Mouse (Mus musculus) kidney, adult 8-10 months (tissue): Measurements from ENCODE around the gene U2surp.
"Not testable (repeated sequence)": the region's sequence is repeated elsewhere in the genome, so short reads cannot be mapped to it uniquely, and the experiment has no call there.

Experiments
- DNase-seq, 2 experiments: peaks; one replicate each; pipeline ENCODE4 v3.0.0; 2022

U2surp gene

GRCm38 (mm10) chr9:95533817-95534216 lies 22.0 kb upstream of the U2surp start:
- no peak for DNase-seq

GRCm38 (mm10) chr9:95531144-95531543 lies 19.3 kb upstream of the U2surp start:
- DNase-seq, result no peak

GRCm38 (mm10) chr9:95527676-95528075 lies 15.9 kb upstream of the U2surp start:
- DNase-seq, result no peak

- DNase-seq, result no peak
These were observed 14.2 kb upstream of the U2surp start for GRCm38 (mm10) chr9:95525961-95526360.

- DNase-seq, result no peak
These were observed 13.6 kb upstream of the U2surp start for GRCm38 (mm10) chr9:95525376-95525775.

GRCm38 (mm10) chr9:95522561-95522960 lies 10.8 kb upstream of the U2surp start:
- DNase-seq, result no peak

- DNase-seq, result no peak
These were observed 9.8 kb upstream of the U2surp start for GRCm38 (mm10) chr9:95521566-95521965.

GRCm38 (mm10) chr9:95521031-95521430 lies 9.2 kb upstream of the U2surp start:
- no peak for DNase-seq

- no peak for DNase-seq
These were observed 8.8 kb upstream of the U2surp start for GRCm38 (mm10) chr9:95520563-95520962.

GRCm38 (mm10) chr9:95514361-95514760 lies 2.6 kb upstream of the U2surp start:
- peak in 1 of 2 experiments; percentile 13 for DNase-seq

- DNase-seq, result no peak
These were observed 2.0 kb upstream of the U2surp start for GRCm38 (mm10) chr9:95513776-95514175.

GRCm38 (mm10) chr9:95512331-95513030 lies 685 bp upstream of the U2surp start:
- peak in 1 of 2 experiments; percentile 16 for DNase-seq

- no peak for DNase-seq
These were observed 947 bp downstream of the U2surp start for GRCm38 (mm10) chr9:95510693-95511404.

- no peak for DNase-seq
These were observed 6.1 kb downstream of the U2surp start for GRCm38 (mm10) chr9:95505666-95506065.

- no peak for DNase-seq
These were observed 11.9 kb downstream of the U2surp start for GRCm38 (mm10) chr9:95499848-95500247.

GRCm38 (mm10) chr9:95495038-95495437 lies 16.8 kb downstream of the U2surp start:
- DNase-seq, result no peak

- no peak for DNase-seq
These were observed 18.4 kb downstream of the U2surp start for GRCm38 (mm10) chr9:95493393-95493792.

- no peak for DNase-seq
These were observed 21.8 kb downstream of the U2surp start for GRCm38 (mm10) chr9:95490003-95490402.

GRCm38 (mm10) chr9:95488861-95489260 lies 22.9 kb downstream of the U2surp start:
- DNase-seq, result no peak

GRCm38 (mm10) chr9:95479981-95480380 lies 31.8 kb downstream of the U2surp start:
- DNase-seq, result no peak

GRCm38 (mm10) chr9:95478443-95478842 lies 33.4 kb downstream of the U2surp start:
- DNase-seq, result no peak

- DNase-seq, result no peak
These were observed 38.9 kb downstream of the U2surp start for GRCm38 (mm10) chr9:95472926-95473325.

GRCm38 (mm10) chr9:95469011-95469576 lies 42.7 kb downstream of the U2surp start:
- DNase-seq, result not testable (repeated sequence)

GRCm38 (mm10) chr9:95464028-95464427 lies 47.8 kb downstream of the U2surp start:
- no peak for DNase-seq
